In the genomic region with DNA sequence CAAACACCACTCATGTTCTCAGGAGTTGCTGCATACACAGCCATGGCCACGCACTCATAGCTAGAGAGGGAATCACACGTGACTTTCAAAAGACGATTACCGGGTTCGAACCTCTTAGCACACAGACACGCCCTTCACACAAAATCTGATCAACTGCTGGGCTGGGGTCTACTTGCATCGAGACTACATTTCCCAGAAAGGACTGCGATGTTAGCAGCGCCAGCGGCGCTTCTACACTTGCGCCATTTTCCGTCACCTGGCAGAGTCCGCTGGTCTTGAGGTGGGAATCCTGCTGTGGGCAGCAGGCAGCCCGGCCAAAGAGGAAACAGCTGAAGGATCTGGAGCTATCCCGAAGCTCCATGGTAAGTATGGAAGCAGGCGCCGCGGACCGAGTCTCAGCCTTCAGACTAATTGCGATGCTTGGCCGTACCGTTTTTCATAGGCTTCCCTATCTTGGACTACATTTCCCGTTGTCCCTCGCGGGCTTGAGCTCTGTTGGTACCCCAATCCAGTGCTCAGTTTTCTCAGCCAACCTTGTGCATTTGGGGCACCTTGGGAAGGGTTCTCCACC, we compare ENCODE assay signal across 9 mouse cellular contexts. TPM values are rescaled to one million over a fixed set of nuclear protein-coding genes. Genes with fewer than 3 reads are reported as not detected.
DNase-seq lines count a peak whose midpoint lies in the region; ATAC-seq and TF ChIP-seq lines count a peak whose summit lies in the region.
"Had no signal": no experiment of that assay in that cellular context is flagged by ENCODE, and none has a peak within 500 bp of the region (broad histone marks: within the 10 kb centered on the region; RNA-seq: fewer than 3 reads in every experiment).

Gm3854 (plus strand) TSS at position 259 of the 571 bp plus-strand sequence.

- intact Hi-C loops in heart, postnatal 25 days (cut with DNase I), result no loop called here

- H3K27me3 ChIP-seq in E14TG2a.4 (ENCODE audit: insufficient read depth, low read length), result peaks cover 6% of the 10 kb centered on the region; the same call in 1 of the 2 replicates
- H3K27me3 ChIP-seq in forebrain, embryonic 14.5 days (replicated peaks; ENCODE audit: control insufficient read depth, insufficient read depth, low read length), result no peaks in the 10 kb centered on the region
- H3K27me3 ChIP-seq in liver, embryonic 15.5 days, result no peaks in the 10 kb centered on the region
- no peaks in the 10 kb centered on the region for H3K27me3 ChIP-seq in neural tube, embryonic 13.5 days
- H3K27me3 ChIP-seq in thymus, adult 2 months (ENCODE audit: control insufficient read depth, insufficient read depth, low read length), result no peaks in the 10 kb centered on the region

- H3K4me3 ChIP-seq in E14TG2a.4 (replicated peaks; ENCODE audit: low read length), result peak within 1 kb of the TSS; percentile 86
- H3K4me3 ChIP-seq in forebrain, embryonic 14.5 days (ENCODE audit: low read depth, low read length), result peak within 1 kb of the TSS; percentile 44
- peak within 1 kb of the TSS; percentile 64 for H3K4me3 ChIP-seq in liver, embryonic 15.5 days (replicated peaks)
- peak within 1 kb of the TSS; percentile 65 for H3K4me3 ChIP-seq in neural tube, embryonic 13.5 days
- peak within 1 kb of the TSS; percentile 65 for H3K4me3 ChIP-seq in thymus, adult 2 months (ENCODE audit: control insufficient read depth, insufficient read depth, low read length)

- peak within 1 kb of the TSS; percentile 34; the same call in 1 of the 2 replicates for H3K27ac ChIP-seq in forebrain, embryonic 14.5 days (ENCODE audit: low read depth, low read length)
- no peak within 1 kb of the TSS for H3K27ac ChIP-seq in liver, embryonic 15.5 days (replicated peaks)
- peak within 1 kb of the TSS; percentile 86 for H3K27ac ChIP-seq in neural tube, embryonic 13.5 days (replicated peaks)
- H3K27ac ChIP-seq in thymus, adult 2 months (ENCODE audit: control insufficient read depth, insufficient read depth, low read length), result no peak within 1 kb of the TSS

- 0 out of 2 replicates have a peak, but pooled peaks have one; percentile 18 for TF ChIP-seq POLR2A in thymus, adult 2 months (IDR thresholded peaks at IDR 0.05; ENCODE audit: control insufficient read depth, extremely low read depth, insufficient read depth, low read length, poor library complexity)

- peaks cover 7% of the 10 kb centered on the region; the same call in 1 of the 2 replicates for H3K9me3 ChIP-seq in E14TG2a.4 (ENCODE audit: low read length)
- no peaks in the 10 kb centered on the region for H3K9me3 ChIP-seq in forebrain, embryonic 14.5 days (replicated peaks; ENCODE audit: control insufficient read depth, low read length)
- no peaks in the 10 kb centered on the region for H3K9me3 ChIP-seq in liver, embryonic 15.5 days (replicated peaks)
- no peaks in the 10 kb centered on the region for H3K9me3 ChIP-seq in neural tube, embryonic 13.5 days
- H3K9me3 ChIP-seq: G1E had no signal

- peak; percentile 95 for ATAC-seq in forebrain, embryonic 14.5 days
- ATAC-seq in liver, embryonic 15.5 days (ENCODE audit: insufficient read depth), result peak; percentile 72
- ATAC-seq in neural tube, embryonic 13.5 days (ENCODE audit: low read depth), result peak; percentile 92

- under 1% methylated on average over 26 of the region's 26 CpGs for WGBS in forebrain, embryonic 14.5 days
- WGBS in liver, embryonic 15.5 days (ENCODE audit: insufficient replicate concordance), result under 1% methylated on average over 26 of the region's 26 CpGs
- WGBS in neural tube, embryonic 13.5 days, result under 1% methylated on average over 26 of the region's 26 CpGs
- 1% methylated on average over 26 of the region's 26 CpGs for WGBS in thymus, adult 2 months

- H3K9ac ChIP-seq in forebrain, embryonic 14.5 days (ENCODE audit: low read length), result peak within 1 kb of the TSS; percentile 53; the same call in 1 of the 2 replicates
- no peak within 1 kb of the TSS for H3K9ac ChIP-seq in liver, embryonic 15.5 days
- peak within 1 kb of the TSS; percentile 69 for H3K9ac ChIP-seq in neural tube, embryonic 13.5 days

- DNase-seq in cerebellum, adult 11 months, result peak; percentile 74
- DNase-seq in forebrain, embryonic 14.5 days (ENCODE audit: low spot score), result peak; percentile 95
- peak; percentile 10 for DNase-seq in heart, postnatal 25 days (ENCODE audit: low spot score)
- peak; percentile 64 to 73 for DNase-seq in kidney, postnatal 4 days
- peak; percentile 40 for DNase-seq in thymus, adult 2 months

- no peaks in the 10 kb centered on the region for H3K36me3 ChIP-seq in E14TG2a.4 (ENCODE audit: insufficient read depth, low read length)
- no peaks in the 10 kb centered on the region for H3K36me3 ChIP-seq in forebrain, embryonic 14.5 days (ENCODE audit: control insufficient read depth, insufficient read depth, low read length)
- H3K36me3 ChIP-seq in liver, embryonic 15.5 days (replicated peaks), result no peaks in the 10 kb centered on the region
- H3K36me3 ChIP-seq in neural tube, embryonic 13.5 days, result no peaks in the 10 kb centered on the region
- H3K36me3 ChIP-seq in thymus, adult 2 months (ENCODE audit: control insufficient read depth, insufficient read depth, low read length), result no peaks in the 10 kb centered on the region
- H3K36me3 ChIP-seq: G1E had no signal

- H3K4me1 ChIP-seq in E14TG2a.4 (replicated peaks; ENCODE audit: low read depth, low read length), result peaks cover 18% of the 10 kb centered on the region
- H3K4me1 ChIP-seq in forebrain, embryonic 14.5 days (ENCODE audit: control insufficient read depth, insufficient read depth, low read length), result no peaks in the 10 kb centered on the region
- H3K4me1 ChIP-seq in liver, embryonic 15.5 days (replicated peaks), result peaks cover 10% of the 10 kb centered on the region
- peaks cover 5% of the 10 kb centered on the region for H3K4me1 ChIP-seq in neural tube, embryonic 13.5 days (replicated peaks)
- H3K4me1 ChIP-seq in thymus, adult 2 months (replicated peaks; ENCODE audit: control insufficient read depth, insufficient read depth, low read length), result 0 out of 2 replicates have a peak, but pooled peaks cover 2% of the 10 kb centered on the region

- no peak for TF ChIP-seq CTCF in E14TG2a.4 (conservative IDR thresholded peaks at IDR 0.05; ENCODE audit: low read length)
- TF ChIP-seq CTCF in thymus, adult 2 months (IDR thresholded peaks at IDR 0.05; ENCODE audit: borderline replicate concordance, control insufficient read depth, extremely low read depth, insufficient read depth, low read length, poor library complexity), result no peak

- peak within 1 kb of the TSS; percentile 40 for H3K4me2 ChIP-seq in forebrain, embryonic 14.5 days (ENCODE audit: low read length)
- H3K4me2 ChIP-seq in liver, embryonic 15.5 days, result peak within 1 kb of the TSS; percentile 72
- H3K4me2 ChIP-seq in neural tube, embryonic 13.5 days, result peak within 1 kb of the TSS; percentile 55

RNA-seq across cellular contexts. Expression of gene Gm3854, which starts in this region (rescaled TPM):
- polyA plus RNA-seq in forebrain, embryonic 14.5 days (2014; fragmentation: Nextera tagmentation; extraction: Ambion mirVana), result 1.7 and 2.7 TPM in 2 replicates
- under 1 TPM; 0.48 to 0.52 TPM for total RNA-seq in heart, postnatal 25 days (2021)
- polyA plus RNA-seq in liver, embryonic 15.5 days (2015; fragmentation: Nextera tagmentation; extraction: Ambion mirVana), result 0.10 and 0.22 TPM in 2 replicates
- polyA plus RNA-seq in neural tube, embryonic 13.5 days (2015; fragmentation: Nextera tagmentation; extraction: Ambion mirVana), result 6.7 and 7.4 TPM in 2 replicates
- 0.18 and 0.22 TPM in 2 replicates for polyA plus RNA-seq in thymus, adult 2 months (2012; rRNA removed)
- polyA plus RNA-seq: G1E had no signal

Comparison
In these comparisons a context has a peak if more than half of its experiments do, and no peak if none do; other contexts are left out.
1. Peak in DNase-seq in heart, postnatal 25 days; RNA of the gene not detected or under 1 TPM.
2. Peak in ATAC-seq, H3K4me3 ChIP-seq and H3K4me2 ChIP-seq in liver, embryonic 15.5 days; RNA of the gene not detected or under 1 TPM.
3. Peak in DNase-seq and H3K4me3 ChIP-seq in thymus, adult 2 months; RNA of the gene not detected or under 1 TPM.
4. DNase-seq: peak in every context shown above with its lines; median percentile 95 in forebrain, embryonic 14.5 days; 74 in cerebellum, adult 11 months; 68 in kidney, postnatal 4 days; 40 in thymus, adult 2 months; 10 in heart, postnatal 25 days.
5. H3K27ac ChIP-seq: peak in forebrain, embryonic 14.5 days (single experiment) and neural tube, embryonic 13.5 days (single experiment); none in liver, embryonic 15.5 days (single experiment) and thymus, adult 2 months (single experiment).
6. Peak in every context shown above with its lines, with median percentiles within 50 percentile points of each other: H3K4me3 ChIP-seq, ATAC-seq and H3K4me2 ChIP-seq.